Mouse (Mus musculus) heart, postnatal 14 days (tissue): ENCODE measurements around the gene Clasp2. TPM values are rescaled to one million over a fixed set of nuclear protein-coding genes. Genes with fewer than 3 reads are reported as not detected.

ENCODE experiments used
- total RNA-seq, 2 experiments: library from RNA; stranded (reverse); gene quantifications; 2 replicates each; pipeline ENCODE4 v1.2.3; 2021

Gene Clasp2
- total RNA-seq, 2 experiments from 2014 or later = 49.1 to 50.3 TPM

Other genes starting within 250 kb of the Clasp2 start
- gene Pdcd6ip, start 33.2 kb upstream of the Clasp2 start, total RNA-seq = 10 to 100 TPM; 66.6 to 68.6 TPM
- gene Ubp1, start 189.5 kb downstream of the Clasp2 start, total RNA-seq = 10 to 100 TPM; 28.8 to 32.0 TPM